Mouse (Mus musculus): ENCODE measurements around the gene BC004004. TPM values are rescaled to one million over a fixed set of nuclear protein-coding genes. Genes with fewer than 3 reads are reported as not detected.
"Not testable (repeated sequence)": the region's sequence is repeated elsewhere in the genome, so short reads cannot be mapped to it uniquely, and the experiment has no call there.

Gene BC004004
- total RNA-seq, 2 experiments from 2014 or later: 112 to 130 TPM

- no peak for DNase-seq
Measured at GRCm38 (mm10) chr17:29297813-29298212, 29.2 kb downstream of the BC004004 start.

GRCm38 (mm10) chr17:29299282-29299681 lies 30.7 kb downstream of the BC004004 start:
- DNase-seq: no peak

- DNase-seq: no peak
Measured at GRCm38 (mm10) chr17:29300926-29301325, 32.3 kb downstream of the BC004004 start.

- DNase-seq: no peak
Measured at GRCm38 (mm10) chr17:29301421-29301820, 32.8 kb downstream of the BC004004 start.

GRCm38 (mm10) chr17:29302149-29302548 lies 33.6 kb downstream of the BC004004 start:
- no peak for DNase-seq

- no peak for DNase-seq
Measured at GRCm38 (mm10) chr17:29303087-29303486, 34.5 kb downstream of the BC004004 start.

- DNase-seq: no peak
Measured at GRCm38 (mm10) chr17:29303856-29304255, 35.3 kb downstream of the BC004004 start.

- no peak for DNase-seq
Measured at GRCm38 (mm10) chr17:29304376-29305057, 35.9 kb downstream of the BC004004 start.

GRCm38 (mm10) chr17:29305058-29305806 lies 36.6 kb downstream of the BC004004 start:
- DNase-seq: no peak

- no peak for DNase-seq
Measured at GRCm38 (mm10) chr17:29305871-29306270, 37.3 kb downstream of the BC004004 start.

- DNase-seq: no peak
Measured at GRCm38 (mm10) chr17:29310056-29310623, 41.6 kb downstream of the BC004004 start.

- DNase-seq: no peak
Measured at GRCm38 (mm10) chr17:29311602-29312001, 43.0 kb downstream of the BC004004 start.

GRCm38 (mm10) chr17:29312082-29312481 lies 43.5 kb downstream of the BC004004 start:
- no peak for DNase-seq

GRCm38 (mm10) chr17:29313300-29313699 lies 44.7 kb downstream of the BC004004 start:
- DNase-seq: no peak

GRCm38 (mm10) chr17:29315672-29316465 lies 47.3 kb downstream of the BC004004 start:
- DNase-seq: no peak

GRCm38 (mm10) chr17:29316891-29317290 lies 48.3 kb downstream of the BC004004 start:
- no peak for DNase-seq

- not testable (repeated sequence) for DNase-seq
Measured at GRCm38 (mm10) chr17:29317380-29317779, 48.8 kb downstream of the BC004004 start, which contains the start of gene Pi16. Gene Pi16, plus strand, starts transcription at chr17:29317680.

- DNase-seq: no peak
Measured at GRCm38 (mm10) chr17:29318731-29319250, 50.2 kb downstream of the BC004004 start.

- no peak for DNase-seq
Measured at GRCm38 (mm10) chr17:29319476-29319875, 50.9 kb downstream of the BC004004 start.

GRCm38 (mm10) chr17:29319881-29320639 lies 51.5 kb downstream of the BC004004 start:
- no peak for DNase-seq

Data from adrenal gland, postnatal 36 days (tissue).